Mouse (Mus musculus): ENCODE measurements around the gene Grap. TPM values are rescaled to one million over a fixed set of nuclear protein-coding genes. Genes with fewer than 3 reads are reported as not detected.

The Grap gene
- polyA plus RNA-seq, 1 experiment: not detected

DNA sequence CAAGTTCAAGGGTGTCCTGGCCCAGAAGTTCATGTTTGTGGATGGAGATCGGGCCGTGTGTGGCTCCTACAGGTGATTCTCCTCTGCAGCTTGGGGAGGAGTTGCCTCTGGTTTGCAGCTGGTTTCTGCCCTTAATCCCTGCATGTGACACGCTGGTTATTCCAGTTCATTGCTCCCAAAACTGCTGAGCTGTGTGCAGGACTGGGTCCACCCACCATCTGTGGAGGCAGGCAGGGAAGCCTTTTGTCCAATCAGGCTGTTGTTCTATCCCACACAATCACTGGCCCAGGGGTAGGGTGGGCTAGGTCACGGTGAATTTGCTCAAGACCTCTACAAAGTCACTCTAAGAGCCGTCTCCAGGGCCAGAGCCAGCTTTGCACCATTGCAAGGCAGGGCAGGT, 48.6 kb downstream of the Grap start:
- WGBS: 57% methylated on average over 5 of the region's 5 CpGs
- peaks cover 7% of the 10 kb centered on the region; the same call in 1 of the 2 replicates for H3K4me1 ChIP-seq (ENCODE audit: control insufficient read depth, insufficient read depth, low read length)
- H3K27ac ChIP-seq (ENCODE audit: insufficient read depth, low read depth, low read length): no peak overlapping the region
- H3K4me3 ChIP-seq (ENCODE audit: insufficient read depth, low read depth, low read length): no peak overlapping the region
- no peak for TF ChIP-seq CTCF (IDR thresholded peaks at IDR 0.05; ENCODE audit: insufficient read depth, low read depth, low read length)
- no peak for TF ChIP-seq POLR2A (IDR thresholded peaks at IDR 0.05; ENCODE audit: insufficient read depth, low read depth, low read length)

DNA sequence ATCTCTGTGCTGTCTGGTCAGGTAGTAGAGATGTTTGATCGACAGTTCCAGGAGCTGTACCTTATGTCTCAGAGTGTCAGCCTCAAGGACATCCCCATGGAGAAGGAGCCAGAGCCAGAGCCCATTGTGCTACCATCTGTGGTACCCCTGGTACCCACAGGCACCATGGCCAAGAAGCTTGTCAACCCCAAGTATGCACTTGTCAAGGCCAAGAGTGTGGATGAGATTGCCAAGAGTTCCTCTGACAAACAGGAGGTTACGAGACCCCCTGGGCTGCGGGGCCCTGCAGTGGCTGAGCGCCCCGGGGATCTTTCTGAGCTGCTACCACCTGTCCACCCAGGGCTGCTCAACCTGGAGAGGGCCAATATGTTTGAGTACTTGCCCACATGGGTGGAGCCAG, 49.4 kb downstream of the Grap start:
- TF ChIP-seq CTCF (IDR thresholded peaks at IDR 0.05; ENCODE audit: insufficient read depth, low read depth, low read length): no peak
- no peak for TF ChIP-seq POLR2A (IDR thresholded peaks at IDR 0.05; ENCODE audit: insufficient read depth, low read depth, low read length)
- peaks cover 7% of the 10 kb centered on the region; the same call in 1 of the 2 replicates for H3K4me1 ChIP-seq (ENCODE audit: control insufficient read depth, insufficient read depth, low read length)
- no peak overlapping the region for H3K27ac ChIP-seq (ENCODE audit: insufficient read depth, low read depth, low read length)
- 95% methylated on average over 5 of the region's 5 CpGs for WGBS
- H3K4me3 ChIP-seq (ENCODE audit: insufficient read depth, low read depth, low read length): no peak overlapping the region

DNA sequence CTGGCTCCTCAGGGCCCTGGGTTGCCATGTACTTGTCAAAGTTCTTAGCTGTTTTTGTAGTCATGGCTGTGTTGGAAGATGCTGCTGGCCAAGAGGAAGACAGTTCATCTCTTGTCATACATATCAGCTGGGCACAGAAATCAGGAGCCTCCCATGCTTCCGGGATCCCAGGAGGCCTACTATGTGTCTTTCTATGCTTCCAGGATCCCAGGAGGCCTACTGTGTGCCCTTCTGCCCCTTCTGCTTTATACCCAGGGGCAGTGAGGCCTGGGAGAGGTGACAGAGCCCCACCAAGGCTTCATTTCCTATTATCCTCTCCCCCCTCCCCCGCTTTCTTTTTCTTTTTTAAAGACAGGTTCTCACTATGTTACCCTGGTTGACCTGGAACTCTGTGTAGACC, 52.5 kb downstream of the Grap start:
- Histone ChIP-seq H3K27ac (ENCODE audit: insufficient read depth, low read depth, low read length) (no peak overlapping the region), H3K4me1 (ENCODE audit: control insufficient read depth, insufficient read depth, low read length) (peaks cover 7% of the 10 kb centered on the region; the same call in 1 of the 2 replicates), H3K4me3 (ENCODE audit: insufficient read depth, low read depth, low read length) (no peak overlapping the region)
- 95% methylated on average over 2 of the region's 2 CpGs for WGBS
- TF ChIP-seq CTCF (IDR thresholded peaks at IDR 0.05; ENCODE audit: insufficient read depth, low read depth, low read length) (no peak), POLR2A (IDR thresholded peaks at IDR 0.05; ENCODE audit: insufficient read depth, low read depth, low read length) (no peak)

DNA sequence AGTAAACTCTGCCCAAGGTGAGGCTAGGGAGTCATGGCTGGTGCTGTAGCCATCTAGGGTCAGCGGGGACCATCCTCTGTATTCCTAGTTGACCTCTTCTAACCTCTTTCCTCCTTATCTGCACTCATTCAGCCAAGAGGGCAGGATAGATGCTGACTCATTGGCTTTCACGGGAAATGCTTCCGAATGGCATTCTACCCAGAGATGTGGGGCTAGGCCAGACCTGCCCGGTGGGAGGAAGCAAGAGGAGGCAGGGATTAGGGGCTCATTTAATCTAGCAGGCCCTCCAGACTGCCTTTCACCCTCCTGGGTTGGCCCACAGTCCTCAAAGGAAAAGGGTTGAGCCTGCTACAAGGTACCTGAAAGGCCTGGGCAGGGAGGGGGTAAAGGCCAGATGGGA, 53.2 kb downstream of the Grap start:
- whole genome bisulfite sequencing: 76% methylated on average over 4 of the region's 4 CpGs
- TF ChIP-seq POLR2A (IDR thresholded peaks at IDR 0.05; ENCODE audit: insufficient read depth, low read depth, low read length) (no peak), CTCF (IDR thresholded peaks at IDR 0.05; ENCODE audit: insufficient read depth, low read depth, low read length) (no peak)
- no peak overlapping the region for H3K4me3 ChIP-seq (ENCODE audit: insufficient read depth, low read depth, low read length)
- H3K4me1 ChIP-seq (ENCODE audit: control insufficient read depth, insufficient read depth, low read length): peaks cover 7% of the 10 kb centered on the region; the same call in 1 of the 2 replicates
- H3K27ac ChIP-seq (ENCODE audit: insufficient read depth, low read depth, low read length): no peak overlapping the region

DNA sequence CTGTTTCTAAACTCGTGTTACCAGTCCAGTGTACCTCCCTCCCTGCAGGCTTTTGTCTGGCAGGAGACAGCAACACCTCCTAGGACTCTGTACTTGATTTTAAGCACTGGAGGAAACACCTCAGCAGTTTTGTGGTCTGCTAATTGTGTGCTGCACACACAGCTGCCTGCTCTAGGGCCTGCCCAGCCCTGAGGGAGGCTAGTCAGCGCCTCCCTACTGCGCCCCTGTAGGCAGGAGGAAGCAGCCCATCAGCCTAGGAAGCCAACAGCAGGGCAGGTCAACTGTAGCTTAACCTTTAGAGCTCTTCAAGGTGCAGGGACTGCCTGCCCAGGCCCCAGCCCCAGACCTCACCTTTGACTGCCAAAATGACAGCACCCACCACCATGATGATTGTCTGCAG, 55.9 kb downstream of the Grap start:
- 87% methylated on average over 3 of the region's 3 CpGs for WGBS
- TF ChIP-seq CTCF (IDR thresholded peaks at IDR 0.05; ENCODE audit: insufficient read depth, low read depth, low read length) (no peak), POLR2A (IDR thresholded peaks at IDR 0.05; ENCODE audit: insufficient read depth, low read depth, low read length) (no peak)
- H3K4me1 ChIP-seq (ENCODE audit: control insufficient read depth, insufficient read depth, low read length): peaks cover 8% of the 10 kb centered on the region
- H3K4me3 ChIP-seq (ENCODE audit: insufficient read depth, low read depth, low read length): no peak overlapping the region
- no peak overlapping the region for H3K27ac ChIP-seq (ENCODE audit: insufficient read depth, low read depth, low read length)

DNA sequence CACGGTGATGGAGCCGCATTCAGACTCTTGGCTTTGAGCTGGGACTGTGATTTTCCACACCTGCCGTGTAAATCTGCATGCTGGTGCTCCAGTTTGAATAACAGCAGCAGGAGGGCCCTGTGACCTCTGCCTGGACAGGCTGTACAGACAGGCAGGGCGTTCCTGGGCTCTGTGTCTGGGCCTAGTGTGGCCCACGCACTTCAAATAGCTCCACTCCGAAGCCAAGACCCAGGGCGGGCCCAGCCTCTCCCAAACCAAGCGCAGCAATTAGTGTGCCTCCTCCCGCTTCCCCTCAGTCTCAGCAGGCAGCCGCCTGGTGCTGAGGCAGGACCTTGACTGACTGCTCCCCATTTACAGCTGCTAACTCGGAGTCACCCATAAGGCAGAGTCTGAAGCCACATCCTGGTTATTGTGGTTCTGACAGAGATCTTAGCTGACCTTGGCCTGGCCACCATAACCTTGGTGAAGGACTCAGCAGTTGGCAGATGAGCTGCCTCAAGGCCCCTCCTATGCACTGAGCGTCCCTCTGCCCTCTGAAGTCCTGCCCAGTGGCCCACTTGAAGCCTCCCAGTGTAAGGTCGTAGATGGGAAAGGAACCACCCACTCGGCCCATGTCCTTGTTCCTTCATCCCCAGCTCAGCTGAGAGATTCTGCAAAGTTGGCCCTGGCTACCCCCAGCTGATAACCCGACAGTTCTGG, 60.2 kb downstream of the Grap start:
- Histone ChIP-seq H3K4me1 (ENCODE audit: control insufficient read depth, insufficient read depth, low read length) (peaks cover 11% of the 10 kb centered on the region), H3K4me3 (ENCODE audit: insufficient read depth, low read depth, low read length) (no peak overlapping the region), H3K27ac (ENCODE audit: insufficient read depth, low read depth, low read length) (no peak overlapping the region)
- 67% methylated on average over 15 of the region's 15 CpGs for WGBS
- no peak for TF ChIP-seq POLR2A (IDR thresholded peaks at IDR 0.05; ENCODE audit: insufficient read depth, low read depth, low read length)
- no peak for TF ChIP-seq CTCF (IDR thresholded peaks at IDR 0.05; ENCODE audit: insufficient read depth, low read depth, low read length)

DNA sequence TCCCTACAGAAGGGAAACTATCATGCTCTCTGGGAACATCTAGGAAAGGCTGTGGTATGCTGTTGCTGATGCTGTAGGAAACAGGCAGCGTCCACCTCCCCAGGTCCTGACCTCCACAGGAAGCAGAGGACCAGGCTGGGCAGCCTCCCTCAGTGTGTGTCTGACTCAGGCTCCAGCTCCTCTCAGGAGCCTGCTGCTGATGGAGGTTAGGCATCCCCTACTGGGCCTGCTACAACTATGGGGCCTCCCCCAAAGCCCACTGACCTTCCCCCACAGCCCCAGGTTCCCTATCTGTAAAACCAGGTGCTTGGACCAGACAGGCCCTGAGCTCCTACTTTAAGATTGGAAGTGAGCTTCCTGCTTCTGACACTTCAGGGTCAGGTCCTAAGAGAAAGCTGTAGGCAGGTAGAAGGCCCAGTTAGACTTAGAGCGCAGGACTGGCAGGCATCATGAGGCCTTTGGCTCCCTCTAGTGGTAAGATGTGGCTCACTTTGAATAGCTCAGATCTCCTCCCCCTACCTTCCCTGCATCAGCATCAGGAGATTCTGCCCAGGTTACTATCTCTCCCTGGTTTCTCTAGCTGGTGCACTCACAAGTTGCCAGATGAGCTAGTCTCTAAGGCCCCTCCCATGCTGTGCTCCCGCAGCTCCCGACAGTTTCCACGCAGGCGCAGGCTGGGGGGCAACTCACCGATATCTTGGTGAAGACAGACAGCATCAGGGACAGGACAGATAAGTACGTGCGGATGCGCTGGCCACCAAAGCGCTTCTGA, 61.5 kb downstream of the Grap start:
- WGBS: 43% methylated on average over 11 of the region's 11 CpGs
- no peak overlapping the region for H3K4me3 ChIP-seq (ENCODE audit: insufficient read depth, low read depth, low read length)
- no peak for TF ChIP-seq POLR2A (IDR thresholded peaks at IDR 0.05; ENCODE audit: insufficient read depth, low read depth, low read length)
- no peak for TF ChIP-seq CTCF (IDR thresholded peaks at IDR 0.05; ENCODE audit: insufficient read depth, low read depth, low read length)
- peaks cover 11% of the 10 kb centered on the region for H3K4me1 ChIP-seq (ENCODE audit: control insufficient read depth, insufficient read depth, low read length)
- no peak overlapping the region for H3K27ac ChIP-seq (ENCODE audit: insufficient read depth, low read depth, low read length)

DNA sequence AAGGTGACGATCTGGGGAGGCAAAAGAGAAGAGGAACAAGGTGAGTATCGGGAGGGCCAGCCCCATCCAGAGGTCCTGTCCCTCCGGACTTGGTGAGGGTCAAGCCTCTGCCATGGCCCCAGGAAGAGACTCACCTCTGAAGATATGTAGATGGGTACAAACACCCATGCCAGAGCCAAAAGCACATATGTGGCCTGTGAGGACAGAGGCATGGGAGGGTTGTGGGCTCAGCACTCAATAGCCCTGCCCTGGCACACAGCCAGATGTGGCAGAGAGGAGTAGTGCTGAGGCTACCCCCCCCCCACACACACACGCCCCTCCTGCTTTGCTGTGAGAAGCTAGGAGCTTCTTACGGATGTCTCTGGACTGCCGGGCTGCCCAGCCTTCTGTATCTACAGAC, 62.1 kb downstream of the Grap start:
- TF ChIP-seq POLR2A (IDR thresholded peaks at IDR 0.05; ENCODE audit: insufficient read depth, low read depth, low read length) (no peak), CTCF (IDR thresholded peaks at IDR 0.05; ENCODE audit: insufficient read depth, low read depth, low read length) (no peak)
- peaks cover 11% of the 10 kb centered on the region for H3K4me1 ChIP-seq (ENCODE audit: control insufficient read depth, insufficient read depth, low read length)
- no peak overlapping the region for H3K27ac ChIP-seq (ENCODE audit: insufficient read depth, low read depth, low read length)
- WGBS: 59% methylated on average over 6 of the region's 6 CpGs
- H3K4me3 ChIP-seq (ENCODE audit: insufficient read depth, low read depth, low read length): no peak overlapping the region

DNA sequence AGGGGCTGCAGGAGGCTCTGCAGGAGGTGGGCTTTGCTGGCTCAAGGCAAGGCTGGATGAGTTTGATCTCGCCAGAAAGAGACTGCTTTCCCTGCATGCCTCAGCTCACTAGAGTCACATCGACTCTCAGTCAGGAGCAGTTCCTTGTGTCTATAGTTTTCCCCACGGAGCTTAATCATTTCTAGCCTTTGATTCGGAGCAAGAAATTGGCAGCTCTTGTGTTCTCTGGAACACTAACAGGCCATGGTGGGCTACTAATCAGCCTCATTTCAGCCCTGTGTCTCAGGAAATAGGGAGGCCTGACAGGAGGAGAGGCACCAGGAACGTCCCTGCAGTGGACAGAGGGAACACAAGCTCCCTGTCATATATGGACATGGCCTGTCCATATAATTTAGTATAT, 64.9 kb downstream of the Grap start:
- no peak for TF ChIP-seq CTCF (IDR thresholded peaks at IDR 0.05; ENCODE audit: insufficient read depth, low read depth, low read length)
- TF ChIP-seq POLR2A (IDR thresholded peaks at IDR 0.05; ENCODE audit: insufficient read depth, low read depth, low read length): no peak
- WGBS: 51% methylated on average over 5 of the region's 5 CpGs
- no peak overlapping the region for H3K27ac ChIP-seq (ENCODE audit: insufficient read depth, low read depth, low read length)
- peaks cover 9% of the 10 kb centered on the region for H3K4me1 ChIP-seq (ENCODE audit: control insufficient read depth, insufficient read depth, low read length)
- no peak overlapping the region for H3K4me3 ChIP-seq (ENCODE audit: insufficient read depth, low read depth, low read length)
